Mouse (Mus musculus): ENCODE measurements at regions not wholly inside any gene's neighbourhood (a gene's known extent, or its start where the extent isn't known, plus 50 kb on each side); places are given as distances from the start of the nearest gene placed in this dataset.

GRCm38 (mm10) chr13:31425825-31426500 is 130.0 kb upstream of the Foxq1 start:
- H3K4me2 ChIP-seq = no peak overlapping the region
- H3K9me3 ChIP-seq = no peaks in the 10 kb centered on the region
- H3K4me3 ChIP-seq = no peak overlapping the region
- no peaks in the 10 kb centered on the region for H3K27me3 ChIP-seq
- no peak overlapping the region for H3K27ac ChIP-seq
- WGBS = 72% methylated on average over 7 of the region's 7 CpGs
- 0 out of 2 replicates have a peak, but pooled peaks cover 3% of the 10 kb centered on the region for H3K4me1 ChIP-seq
- ATAC-seq (ENCODE audit: insufficient number of reproducible peaks, insufficient read depth, low FRiP score, low TSS enrichment, low read depth) = no peak
- H3K9ac ChIP-seq = no peak overlapping the region
- H3K36me3 ChIP-seq = no peaks in the 10 kb centered on the region

- no peaks in the 10 kb centered on the region for H3K4me1 ChIP-seq
- no peaks in the 10 kb centered on the region for H3K36me3 ChIP-seq
- ATAC-seq (ENCODE audit: insufficient number of reproducible peaks, insufficient read depth, low FRiP score, low TSS enrichment, low read depth) = no peak
- H3K4me3 ChIP-seq = no peak overlapping the region
- H3K27me3 ChIP-seq = no peaks in the 10 kb centered on the region
- no peak overlapping the region for H3K9ac ChIP-seq
- no peak overlapping the region for H3K4me2 ChIP-seq
- no peaks in the 10 kb centered on the region for H3K9me3 ChIP-seq
- H3K27ac ChIP-seq = no peak overlapping the region
- 87% methylated on average over 7 of the region's 7 CpGs for WGBS
These were observed 119.5 kb upstream of the Foxq1 start for GRCm38 (mm10) chr13:31436434-31436833.

- Histone ChIP-seq H3K4me3 (no peak overlapping the region), H3K36me3 (no peaks in the 10 kb centered on the region), H3K9me3 (no peaks in the 10 kb centered on the region), H3K9ac (no peak overlapping the region), H3K4me1 (no peaks in the 10 kb centered on the region), H3K27me3 (no peaks in the 10 kb centered on the region), H3K27ac (no peak overlapping the region), H3K4me2 (no peak overlapping the region)
- ATAC-seq (ENCODE audit: insufficient number of reproducible peaks, insufficient read depth, low FRiP score, low TSS enrichment, low read depth) = no peak
- WGBS = 70% methylated on average over 9 of the region's 9 CpGs
These were observed 115.9 kb upstream of the Foxq1 start for GRCm38 (mm10) chr13:31439761-31440627.

GRCm38 (mm10) chr13:31458883-31459282 is 97.1 kb upstream of the Foxq1 start:
- H3K4me1 ChIP-seq = 0 out of 2 replicates have a peak, but pooled peaks cover 2% of the 10 kb centered on the region
- H3K27me3 ChIP-seq = no peaks in the 10 kb centered on the region
- H3K36me3 ChIP-seq = no peaks in the 10 kb centered on the region
- no peaks in the 10 kb centered on the region for H3K9me3 ChIP-seq
- no peak overlapping the region for H3K9ac ChIP-seq
- no peak overlapping the region for H3K27ac ChIP-seq
- no peak overlapping the region for H3K4me2 ChIP-seq
- WGBS = 49% methylated on average over 2 of the region's 2 CpGs
- ATAC-seq (ENCODE audit: insufficient number of reproducible peaks, insufficient read depth, low FRiP score, low TSS enrichment, low read depth) = no peak
- no peak overlapping the region for H3K4me3 ChIP-seq

GRCm38 (mm10) chr13:31465141-31465540 is 90.8 kb upstream of the Foxq1 start:
- no peaks in the 10 kb centered on the region for H3K9me3 ChIP-seq
- no peaks in the 10 kb centered on the region for H3K27me3 ChIP-seq
- no peak overlapping the region for H3K4me2 ChIP-seq
- H3K4me3 ChIP-seq = no peak overlapping the region
- H3K9ac ChIP-seq = no peak overlapping the region
- ATAC-seq (ENCODE audit: insufficient number of reproducible peaks, insufficient read depth, low FRiP score, low TSS enrichment, low read depth) = no peak
- 83% methylated on average over 8 of the region's 8 CpGs for WGBS
- H3K4me1 ChIP-seq = no peaks in the 10 kb centered on the region; the same call in 1 of the 2 replicates
- no peak overlapping the region for H3K27ac ChIP-seq
- no peaks in the 10 kb centered on the region for H3K36me3 ChIP-seq

- WGBS = 83% methylated on average over 4 of the region's 4 CpGs
- no peak overlapping the region for H3K4me2 ChIP-seq
- no peaks in the 10 kb centered on the region for H3K36me3 ChIP-seq
- no peaks in the 10 kb centered on the region; the same call in 1 of the 2 replicates for H3K4me1 ChIP-seq
- H3K27me3 ChIP-seq = no peaks in the 10 kb centered on the region
- H3K27ac ChIP-seq = no peak overlapping the region
- H3K4me3 ChIP-seq = no peak overlapping the region
- H3K9me3 ChIP-seq = no peaks in the 10 kb centered on the region
- ATAC-seq (ENCODE audit: insufficient number of reproducible peaks, insufficient read depth, low FRiP score, low TSS enrichment, low read depth) = no peak
- H3K9ac ChIP-seq = no peak overlapping the region
These were observed 90.2 kb upstream of the Foxq1 start for GRCm38 (mm10) chr13:31465711-31466110.

- Histone ChIP-seq H3K9ac (no peak overlapping the region), H3K27me3 (no peaks in the 10 kb centered on the region), H3K9me3 (no peaks in the 10 kb centered on the region), H3K4me2 (no peak overlapping the region), H3K4me3 (no peak overlapping the region), H3K4me1 (no peaks in the 10 kb centered on the region; the same call in 1 of the 2 replicates), H3K36me3 (no peaks in the 10 kb centered on the region), H3K27ac (no peak overlapping the region)
- 66% methylated on average over 3 of the region's 3 CpGs for WGBS
- ATAC-seq (ENCODE audit: insufficient number of reproducible peaks, insufficient read depth, low FRiP score, low TSS enrichment, low read depth) = no peak
These were observed 87.8 kb upstream of the Foxq1 start for GRCm38 (mm10) chr13:31468131-31468530.

GRCm38 (mm10) chr13:31468983-31469382 is 87.0 kb upstream of the Foxq1 start:
- Histone ChIP-seq H3K9me3 (no peaks in the 10 kb centered on the region), H3K27ac (no peak overlapping the region), H3K27me3 (no peaks in the 10 kb centered on the region), H3K4me1 (no peaks in the 10 kb centered on the region; the same call in 1 of the 2 replicates), H3K9ac (no peak overlapping the region), H3K4me2 (no peak overlapping the region), H3K4me3 (no peak overlapping the region), H3K36me3 (no peaks in the 10 kb centered on the region)
- ATAC-seq (ENCODE audit: insufficient number of reproducible peaks, insufficient read depth, low FRiP score, low TSS enrichment, low read depth) = no peak
- 74% methylated on average over 3 of the region's 3 CpGs for WGBS

GRCm38 (mm10) chr13:31472366-31472765 is 83.6 kb upstream of the Foxq1 start:
- Histone ChIP-seq H3K9ac (no peak overlapping the region), H3K4me1 (no peaks in the 10 kb centered on the region; the same call in 1 of the 2 replicates), H3K4me2 (no peak overlapping the region), H3K27ac (no peak overlapping the region), H3K4me3 (no peak overlapping the region), H3K27me3 (no peaks in the 10 kb centered on the region), H3K36me3 (no peaks in the 10 kb centered on the region), H3K9me3 (no peaks in the 10 kb centered on the region)
- WGBS = 82% methylated on average over 5 of the region's 5 CpGs
- no peak for ATAC-seq (ENCODE audit: insufficient number of reproducible peaks, insufficient read depth, low FRiP score, low TSS enrichment, low read depth)

GRCm38 (mm10) chr13:31472804-31473203 is 83.1 kb upstream of the Foxq1 start:
- Histone ChIP-seq H3K27ac (no peak overlapping the region), H3K36me3 (no peaks in the 10 kb centered on the region), H3K4me3 (no peak overlapping the region), H3K4me1 (no peaks in the 10 kb centered on the region; the same call in 1 of the 2 replicates), H3K9me3 (no peaks in the 10 kb centered on the region), H3K27me3 (no peaks in the 10 kb centered on the region), H3K4me2 (no peak overlapping the region), H3K9ac (no peak overlapping the region)
- WGBS = 64% methylated on average over 4 of the region's 4 CpGs
- ATAC-seq (ENCODE audit: insufficient number of reproducible peaks, insufficient read depth, low FRiP score, low TSS enrichment, low read depth) = no peak

GRCm38 (mm10) chr13:31473275-31473674 is 82.7 kb upstream of the Foxq1 start:
- no peak overlapping the region for H3K4me3 ChIP-seq
- H3K4me1 ChIP-seq = no peaks in the 10 kb centered on the region; the same call in 1 of the 2 replicates
- H3K27ac ChIP-seq = no peak overlapping the region
- H3K27me3 ChIP-seq = no peaks in the 10 kb centered on the region
- no peaks in the 10 kb centered on the region for H3K36me3 ChIP-seq
- H3K9ac ChIP-seq = no peak overlapping the region
- H3K4me2 ChIP-seq = no peak overlapping the region
- WGBS = 89% methylated on average over 1 of the region's 1 CpGs
- no peaks in the 10 kb centered on the region for H3K9me3 ChIP-seq
- ATAC-seq (ENCODE audit: insufficient number of reproducible peaks, insufficient read depth, low FRiP score, low TSS enrichment, low read depth) = no peak

- Histone ChIP-seq H3K27me3 (no peaks in the 10 kb centered on the region), H3K9me3 (no peaks in the 10 kb centered on the region), H3K27ac (no peak overlapping the region), H3K4me1 (no peaks in the 10 kb centered on the region), H3K9ac (no peak overlapping the region), H3K4me3 (no peak overlapping the region), H3K36me3 (no peaks in the 10 kb centered on the region), H3K4me2 (no peak overlapping the region)
- ATAC-seq (ENCODE audit: insufficient number of reproducible peaks, insufficient read depth, low FRiP score, low TSS enrichment, low read depth) = no peak
- 82% methylated on average over 3 of the region's 3 CpGs for WGBS
These were observed 80.1 kb upstream of the Foxq1 start for GRCm38 (mm10) chr13:31475845-31476244.

Measured in embryonic facial prominence, embryonic 13.5 days (tissue).